Mouse (Mus musculus) hindbrain, embryonic 13.5 days (tissue): ENCODE results near the gene Prpf8. TPM values are rescaled to one million over a fixed set of nuclear protein-coding genes. Genes with fewer than 3 reads are reported as not detected.
"Not testable (repeated sequence)": the region's sequence is repeated elsewhere in the genome, so short reads cannot be mapped to it uniquely, and the experiment has no call there.

Experiments used
- ATAC-seq: fragments of 200-750 bp; cut with Nextera tagmentation; 2 replicates; pipeline ENCODE4 v1.8.0; 2017; ENCODE audit warnings: moderate TSS enrichment; ENCODE audit not compliant: low FRiP score
- H3K27ac ChIP-seq: fragments of 300-500 bp; sonication (generic); 2 replicates; pipeline ENCODE4 v1.5.1; 2015; ENCODE audit warnings: inconsistent platforms, mild to moderate bottlenecking, moderate library complexity
- H3K27me3 ChIP-seq: fragments of 300-500 bp; sonication (generic); 2 replicates; pipeline ENCODE4 v1.6.1; 2015; ENCODE audit warnings: mild to moderate bottlenecking, inconsistent platforms
- H3K36me3 ChIP-seq: fragments of 300-500 bp; sonication (generic); 2 replicates; pipeline ENCODE4 v1.6.1; 2015; ENCODE audit warnings: mild to moderate bottlenecking, inconsistent platforms
- H3K4me1 ChIP-seq: fragments of 300-500 bp; sonication (generic); replicated peaks from 2 replicates; pipeline ENCODE4 v1.6.1; 2015; ENCODE audit warnings: inconsistent platforms
- H3K4me2 ChIP-seq: fragments of 300-500 bp; sonication (generic); 2 replicates; pipeline ENCODE4 v1.6.1; 2015; ENCODE audit warnings: inconsistent platforms, mild to moderate bottlenecking, moderate library complexity
- H3K4me3 ChIP-seq: fragments of 300-500 bp; sonication (generic); 2 replicates; pipeline ENCODE4 v1.5.1; 2015; ENCODE audit warnings: mild to moderate bottlenecking, inconsistent platforms
- H3K9ac ChIP-seq: fragments of 300-500 bp; sonication (generic); 2 replicates; pipeline ENCODE4 v1.6.1; 2015; ENCODE audit warnings: mild to moderate bottlenecking, inconsistent platforms
- H3K9me3 ChIP-seq: fragments of 300-500 bp; sonication (generic); 2 replicates; pipeline ENCODE4 v1.6.1; 2016; ENCODE audit warnings: inconsistent platforms
- WGBS: fragments of 180-500 bp; shearing (Covaris S2); methylation state at CpG from one replicate; pipeline ENCODE4 v1.1.7; 2015; 5-methylcytosine and 5-hydroxymethylcytosine counted together
- polyA plus RNA-seq: library from polyadenylated mRNA; unstranded; fragments of >200 nt; fragmentation: Nextera tagmentation; extraction: Ambion mirVana; gene quantifications from 2 replicates; pipeline ENCODE4 v1.2.1, GENCODE M21; 2015

Prpf8 gene
- polyA plus RNA-seq, 1 experiment from 2014 or later, result 49.2 TPM

DNA sequence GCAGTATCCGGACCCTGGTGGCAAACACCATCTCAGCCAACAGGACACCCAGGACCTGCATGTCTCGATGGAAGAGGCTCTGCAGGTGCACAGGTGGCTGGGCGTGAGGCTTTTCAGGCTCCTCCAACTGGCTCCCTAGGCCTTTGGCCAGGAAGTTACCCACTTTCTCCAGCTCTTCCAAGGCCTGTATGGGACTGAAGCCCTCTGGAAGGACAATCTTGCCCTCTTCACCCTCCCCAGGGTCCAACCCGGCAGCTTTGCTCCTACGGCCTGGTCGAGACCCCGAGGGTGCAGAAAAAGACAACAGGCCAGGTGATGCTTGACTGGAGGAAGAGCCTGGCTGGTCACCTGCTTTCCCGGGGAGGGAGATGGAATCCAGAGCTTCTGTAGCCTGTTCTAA is 34.5 kb upstream of the Prpf8 start:
- H3K27ac ChIP-seq, result no peak overlapping the region
- no peak overlapping the region for H3K4me3 ChIP-seq
- no peak overlapping the region for H3K4me2 ChIP-seq
- H3K27me3 ChIP-seq, result no peaks in the 10 kb centered on the region
- H3K36me3 ChIP-seq, result peaks cover 47% of the 10 kb centered on the region
- peaks cover 48% of the 10 kb centered on the region for H3K4me1 ChIP-seq
- WGBS, result 91% methylated on average over 8 of the region's 8 CpGs
- H3K9me3 ChIP-seq, result no peaks in the 10 kb centered on the region
- peak overlapping the region; percentile 6; the same call in 1 of the 2 replicates for H3K9ac ChIP-seq
- ATAC-seq, result no peak

DNA sequence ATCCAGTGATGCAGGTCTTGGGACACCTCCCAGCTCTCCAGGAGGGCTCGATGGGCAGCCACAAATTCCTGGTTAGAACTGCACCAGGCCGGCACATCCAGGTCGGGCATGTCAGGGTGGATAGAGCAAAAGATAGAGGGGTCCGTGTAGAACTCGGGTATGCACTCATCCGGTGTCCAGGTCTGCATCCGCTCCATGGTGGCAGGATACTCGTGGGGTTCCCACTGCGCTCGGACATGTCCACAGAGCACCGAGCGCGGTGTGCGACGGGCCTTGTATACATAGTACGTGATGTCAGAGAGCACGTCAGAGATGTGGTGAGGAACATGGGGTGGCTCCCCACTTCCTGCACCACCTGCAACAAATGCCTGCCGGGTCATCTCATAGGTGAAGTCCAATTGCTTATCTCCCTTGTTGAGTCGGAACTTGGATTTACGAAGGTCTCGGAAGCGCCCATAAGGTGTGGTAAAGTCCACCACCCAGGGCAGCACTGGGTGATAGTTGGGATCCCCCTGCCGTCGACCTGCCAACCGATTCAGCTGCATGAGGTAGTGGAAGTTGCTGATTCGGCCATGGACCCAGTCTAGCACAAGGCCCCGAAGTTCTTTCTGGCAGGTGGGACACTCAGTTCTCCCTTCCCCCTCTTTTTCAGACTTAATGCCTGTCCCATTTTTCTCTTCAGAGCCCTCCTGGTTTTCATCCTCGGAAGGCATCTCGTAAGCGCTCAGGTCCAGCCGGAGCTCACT is 33.6 kb upstream of the Prpf8 start:
- 95% methylated on average over 31 of the region's 31 CpGs for WGBS
- peak overlapping the region; percentile 99 for H3K4me2 ChIP-seq
- peak overlapping the region; percentile 78 for H3K4me3 ChIP-seq
- H3K9ac ChIP-seq, result peak overlapping the region; percentile 87
- H3K4me1 ChIP-seq, result peaks cover 48% of the 10 kb centered on the region
- no peaks in the 10 kb centered on the region for H3K9me3 ChIP-seq
- no peak for ATAC-seq
- peaks cover 38% of the 10 kb centered on the region for H3K36me3 ChIP-seq
- no peak overlapping the region for H3K27ac ChIP-seq
- no peaks in the 10 kb centered on the region for H3K27me3 ChIP-seq

DNA sequence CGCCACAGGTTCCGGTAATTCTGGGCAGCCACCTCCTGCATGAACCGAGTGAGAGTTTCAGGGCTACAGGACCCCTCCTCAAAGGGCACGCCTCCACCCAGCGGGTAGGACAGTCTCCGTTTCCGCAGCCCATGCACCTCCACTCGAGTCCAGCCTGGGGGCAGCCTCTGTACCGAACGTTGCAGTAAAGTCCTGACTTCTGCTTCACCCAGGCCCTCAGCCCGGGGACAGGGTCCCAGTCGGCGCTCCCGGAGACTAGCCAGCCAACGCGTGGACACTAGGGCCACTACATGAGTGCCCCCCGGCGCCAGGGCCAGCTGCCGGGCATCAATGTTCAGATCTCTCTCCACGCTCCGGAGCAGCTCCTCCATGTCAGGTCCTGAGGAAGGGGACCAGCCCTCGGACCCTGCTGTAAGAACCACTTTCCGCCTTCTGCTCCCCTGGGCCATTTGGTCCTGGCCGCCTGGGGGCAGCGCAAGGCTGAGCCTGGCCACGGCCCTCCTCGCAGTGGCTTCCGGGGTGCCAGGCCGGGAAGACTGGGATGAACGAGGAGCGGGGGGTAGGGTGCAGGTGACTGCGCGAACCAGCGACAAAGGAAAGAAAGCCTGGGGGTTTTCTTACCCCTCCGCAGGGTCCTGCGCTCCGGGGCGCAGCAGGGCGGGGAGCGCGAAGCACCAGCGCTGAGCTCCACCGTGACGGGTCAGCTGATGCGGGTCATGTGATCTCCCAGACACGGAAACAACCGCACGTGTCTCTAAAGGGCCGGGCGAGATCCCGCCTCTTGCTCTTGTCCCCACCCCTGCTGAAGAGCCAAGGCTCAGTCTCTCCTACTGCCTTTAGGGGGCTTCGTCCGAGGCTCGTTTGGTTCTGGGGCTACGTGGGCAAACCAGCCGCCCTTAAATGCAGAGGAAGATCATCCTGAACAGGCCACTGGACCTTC is 32.4 kb upstream of the Prpf8 start, which contains the start of gene Wdr81:
Gene Wdr81, minus strand, starts transcription at position 727 of the 940 bp plus-strand sequence.
- 2% methylated on average over 56 of the region's 56 CpGs for WGBS
- Histone ChIP-seq H3K4me2 (peak within 1 kb of the TSS; percentile 99), H3K36me3 (peaks cover 25% of the 10 kb centered on the region), H3K4me3 (peak within 1 kb of the TSS; percentile 78), H3K9me3 (no peaks in the 10 kb centered on the region), H3K27ac (peak within 1 kb of the TSS; percentile 69), H3K4me1 (peaks cover 48% of the 10 kb centered on the region), H3K27me3 (no peaks in the 10 kb centered on the region), H3K9ac (peak within 1 kb of the TSS; percentile 87)
- peak; percentile 94 for ATAC-seq

DNA sequence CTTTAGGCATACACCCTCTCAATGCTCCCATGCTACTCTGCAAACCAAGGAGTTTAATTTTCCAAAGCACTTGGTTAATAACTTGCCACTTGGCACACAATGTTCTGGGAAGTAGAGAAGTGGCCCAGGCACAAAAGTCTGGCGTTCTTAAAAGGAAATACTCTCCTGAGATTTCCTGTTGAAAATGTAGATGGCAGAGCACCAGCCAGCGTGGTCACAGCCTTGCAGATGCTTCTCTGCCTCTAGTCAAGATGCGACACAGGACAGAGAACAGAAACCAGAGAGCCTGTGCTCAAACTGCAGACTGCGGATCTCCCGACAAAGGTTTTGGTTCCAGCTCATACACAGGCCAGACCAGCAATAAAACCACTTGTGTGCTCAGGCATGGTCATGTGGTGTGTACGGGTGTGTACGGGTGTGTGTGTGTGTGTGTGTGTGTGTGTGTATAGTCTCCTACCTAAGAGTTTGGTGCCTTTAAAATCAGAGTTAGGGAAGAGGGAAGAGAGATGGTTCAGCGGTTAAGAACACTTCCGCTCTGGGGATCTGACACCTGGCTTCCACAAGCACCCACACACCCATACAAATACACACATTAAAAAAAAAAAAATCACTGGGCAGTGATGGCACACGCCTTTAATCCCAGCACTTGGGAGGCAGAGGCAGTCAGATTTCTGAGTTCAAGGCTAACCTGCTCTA is 31.4 kb upstream of the Prpf8 start:
- Histone ChIP-seq H3K27ac (peak overlapping the region; percentile 69), H3K4me2 (peak overlapping the region; percentile 99), H3K4me3 (peak overlapping the region; percentile 78), H3K9me3 (no peaks in the 10 kb centered on the region), H3K36me3 (peaks cover 21% of the 10 kb centered on the region), H3K9ac (peak overlapping the region; percentile 87), H3K27me3 (no peaks in the 10 kb centered on the region), H3K4me1 (peaks cover 51% of the 10 kb centered on the region)
- ATAC-seq, result no peak
- 78% methylated on average over 10 of the region's 10 CpGs for WGBS

DNA sequence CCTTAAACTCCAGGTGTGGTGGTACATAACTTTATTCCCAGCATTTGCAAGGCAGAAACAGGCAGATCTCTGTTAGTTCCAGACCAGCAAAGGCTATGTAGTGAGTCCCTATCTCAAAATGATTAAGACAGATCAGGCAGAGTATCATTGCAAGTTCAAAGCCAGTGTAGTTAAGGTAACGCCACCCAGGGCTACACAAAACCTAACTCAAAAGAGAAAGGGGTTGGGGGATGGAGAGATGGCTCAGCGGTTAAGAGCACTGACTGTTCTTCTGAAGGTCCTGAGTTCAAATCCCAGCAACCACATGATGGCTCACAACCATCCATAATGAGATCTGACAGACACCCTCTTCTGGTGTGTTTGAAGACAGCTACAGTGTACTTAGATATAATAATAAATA is 30.6 kb upstream of the Prpf8 start:
- not testable (repeated sequence) for H3K27ac ChIP-seq, H3K9ac ChIP-seq, ATAC-seq, H3K4me2 ChIP-seq, H3K4me3 ChIP-seq, H3K9me3 ChIP-seq, H3K27me3 ChIP-seq
- Histone ChIP-seq H3K4me1 (peaks cover 49% of the 10 kb centered on the region), H3K36me3 (peaks cover 16% of the 10 kb centered on the region)
- WGBS, result 87% methylated on average over 2 of the region's 2 CpGs

DNA sequence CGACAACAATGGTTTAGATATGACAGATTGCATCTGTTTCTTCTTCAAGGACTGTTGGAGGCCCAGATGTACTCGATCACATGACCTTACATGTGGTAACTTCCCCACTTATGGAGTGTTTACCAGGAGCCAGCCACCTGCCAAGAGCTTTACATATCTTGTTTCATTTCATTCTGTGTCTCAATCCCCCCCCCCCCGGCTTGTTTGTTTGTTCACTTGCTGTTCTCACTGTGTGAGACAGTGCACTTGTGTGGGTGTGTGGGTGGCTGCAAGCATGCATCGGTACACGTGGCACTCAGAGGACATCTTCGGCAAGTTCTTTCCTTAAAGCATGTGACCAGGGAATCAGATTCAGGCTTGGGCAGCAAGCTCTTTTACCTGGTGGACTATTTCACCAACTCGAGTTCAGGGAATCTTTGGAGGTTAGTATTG is 30.2 kb upstream of the Prpf8 start:
- Histone ChIP-seq H3K9me3 (no peaks in the 10 kb centered on the region), H3K4me1 (peaks cover 44% of the 10 kb centered on the region)

DNA sequence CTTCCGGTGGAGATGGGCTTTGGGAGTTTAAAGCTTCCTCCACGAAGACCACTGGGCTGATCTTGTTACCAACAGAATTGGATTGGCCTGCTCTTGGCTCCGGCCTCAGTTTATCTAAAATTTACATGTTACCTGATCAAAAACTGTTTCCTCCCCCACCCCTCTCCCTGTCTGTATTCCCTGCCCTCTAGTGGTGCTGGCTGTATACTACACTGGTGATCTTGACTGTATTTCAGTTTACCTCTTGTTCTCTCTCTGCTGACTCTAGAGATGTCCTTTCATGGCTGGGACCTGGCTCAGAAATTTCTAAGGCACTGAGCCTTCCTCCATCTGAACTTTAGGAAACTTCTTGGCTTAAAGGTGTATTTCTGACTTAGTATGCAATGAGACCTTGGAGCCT is 28.4 kb upstream of the Prpf8 start:
- no peak overlapping the region for H3K4me2 ChIP-seq
- WGBS, result 20% methylated on average over 3 of the region's 3 CpGs
- H3K36me3 ChIP-seq, result no peaks in the 10 kb centered on the region
- H3K4me1 ChIP-seq, result peaks cover 47% of the 10 kb centered on the region
- H3K4me3 ChIP-seq, result no peak overlapping the region
- H3K9me3 ChIP-seq, result no peaks in the 10 kb centered on the region
- no peak overlapping the region for H3K27ac ChIP-seq
- no peak overlapping the region for H3K9ac ChIP-seq
- H3K27me3 ChIP-seq, result no peaks in the 10 kb centered on the region
- ATAC-seq, result no peak

More for the DNA sequence above, 30.2 kb upstream of the Prpf8 start:
- Histone ChIP-seq H3K27ac (no peak overlapping the region), H3K9ac (no peak overlapping the region), H3K4me2 (no peak overlapping the region), H3K4me3 (no peak overlapping the region), H3K27me3 (no peaks in the 10 kb centered on the region), H3K36me3 (peaks cover 12% of the 10 kb centered on the region)
- ATAC-seq, result no peak
- WGBS, result 84% methylated on average over 7 of the region's 7 CpGs

DNA sequence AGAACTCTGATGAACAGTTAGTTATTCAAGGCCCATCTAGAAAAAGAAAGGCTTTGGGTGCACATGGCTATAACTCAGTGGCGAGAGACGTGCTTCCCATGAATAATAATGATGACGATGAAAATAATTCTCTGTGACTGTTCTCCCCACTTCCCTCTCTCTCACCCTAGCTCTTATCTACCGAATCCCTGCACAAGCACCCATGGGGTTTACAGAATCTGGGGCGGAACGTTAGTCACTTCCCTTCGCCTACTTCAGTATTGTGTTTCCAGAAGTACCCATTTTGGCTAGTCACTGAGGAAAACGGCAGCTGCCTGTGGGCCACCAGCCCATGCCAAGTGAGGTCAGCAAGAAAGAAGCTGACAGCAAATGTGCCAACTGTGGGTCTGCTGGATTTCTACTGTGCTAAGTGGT is 28.0 kb upstream of the Prpf8 start:
- Histone ChIP-seq H3K9ac (no peak overlapping the region), H3K4me2 (no peak overlapping the region), H3K27me3 (no peaks in the 10 kb centered on the region), H3K4me1 (peaks cover 47% of the 10 kb centered on the region), H3K27ac (no peak overlapping the region), H3K4me3 (no peak overlapping the region), H3K36me3 (no peaks in the 10 kb centered on the region), H3K9me3 (no peaks in the 10 kb centered on the region)
- 81% methylated on average over 8 of the region's 8 CpGs for WGBS
- ATAC-seq, result no peak

DNA sequence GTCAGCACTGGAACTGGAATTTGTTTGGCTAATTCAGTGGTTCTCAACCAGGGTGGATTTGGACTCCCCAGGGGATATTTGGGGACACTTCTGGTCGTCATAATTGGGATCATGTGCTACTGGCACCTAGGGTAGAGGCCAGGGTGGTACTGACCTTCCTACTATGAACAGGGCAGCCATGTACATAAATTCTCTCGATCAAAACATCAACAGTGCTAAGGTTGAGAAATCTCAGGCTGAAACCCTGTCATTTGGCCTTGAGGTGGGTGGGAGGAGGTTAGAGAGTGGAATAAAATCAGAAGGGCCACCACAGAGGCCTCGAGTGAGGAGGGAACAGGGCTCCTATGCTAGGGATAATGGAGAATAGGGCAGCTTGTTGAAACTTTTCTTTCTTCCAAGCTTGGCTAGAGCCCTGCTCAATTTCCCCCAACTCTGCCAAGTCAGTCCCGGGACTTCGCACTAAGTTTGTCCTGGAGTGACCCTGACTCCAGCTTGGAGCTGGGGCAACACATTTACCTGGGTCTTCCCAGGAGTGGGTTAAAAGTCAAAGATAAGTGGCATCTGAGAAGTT is 27.4 kb upstream of the Prpf8 start:
- Histone ChIP-seq H3K4me2 (no peak overlapping the region; the same call in 1 of the 2 replicates), H3K9me3 (no peaks in the 10 kb centered on the region), H3K27me3 (no peaks in the 10 kb centered on the region), H3K27ac (no peak overlapping the region), H3K4me3 (no peak overlapping the region), H3K9ac (no peak overlapping the region), H3K4me1 (peaks cover 42% of the 10 kb centered on the region), H3K36me3 (no peaks in the 10 kb centered on the region)
- no peak for ATAC-seq
- 77% methylated on average over 5 of the region's 5 CpGs for WGBS

DNA sequence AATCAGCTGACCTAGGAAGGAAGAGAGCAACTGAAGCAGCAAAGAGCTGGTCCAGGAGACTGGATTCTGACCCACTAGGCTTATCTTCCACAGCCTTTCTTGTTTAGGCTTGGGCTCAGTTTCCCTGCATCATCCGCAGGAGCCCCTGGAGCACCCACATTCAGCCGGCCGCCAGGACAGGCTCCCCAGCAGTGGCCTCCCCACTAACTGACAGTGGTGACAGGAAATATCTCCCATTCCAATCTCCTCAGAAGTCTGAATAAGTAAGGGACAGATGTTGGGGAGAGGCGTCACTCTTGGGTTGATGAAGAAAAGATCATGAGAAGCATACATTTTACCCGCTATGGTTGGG is 26.9 kb upstream of the Prpf8 start:
- peak overlapping the region; percentile 46; the same call in 1 of the 2 replicates for H3K9ac ChIP-seq
- H3K27me3 ChIP-seq, result no peaks in the 10 kb centered on the region
- 32% methylated on average over 5 of the region's 5 CpGs for WGBS
- H3K27ac ChIP-seq, result peak overlapping the region; percentile 87
- no peak for ATAC-seq
- peaks cover 4% of the 10 kb centered on the region for H3K36me3 ChIP-seq
- peak overlapping the region; percentile 76 for H3K4me3 ChIP-seq
- no peaks in the 10 kb centered on the region for H3K9me3 ChIP-seq
- peaks cover 42% of the 10 kb centered on the region for H3K4me1 ChIP-seq
- peak overlapping the region; percentile 62 for H3K4me2 ChIP-seq

DNA sequence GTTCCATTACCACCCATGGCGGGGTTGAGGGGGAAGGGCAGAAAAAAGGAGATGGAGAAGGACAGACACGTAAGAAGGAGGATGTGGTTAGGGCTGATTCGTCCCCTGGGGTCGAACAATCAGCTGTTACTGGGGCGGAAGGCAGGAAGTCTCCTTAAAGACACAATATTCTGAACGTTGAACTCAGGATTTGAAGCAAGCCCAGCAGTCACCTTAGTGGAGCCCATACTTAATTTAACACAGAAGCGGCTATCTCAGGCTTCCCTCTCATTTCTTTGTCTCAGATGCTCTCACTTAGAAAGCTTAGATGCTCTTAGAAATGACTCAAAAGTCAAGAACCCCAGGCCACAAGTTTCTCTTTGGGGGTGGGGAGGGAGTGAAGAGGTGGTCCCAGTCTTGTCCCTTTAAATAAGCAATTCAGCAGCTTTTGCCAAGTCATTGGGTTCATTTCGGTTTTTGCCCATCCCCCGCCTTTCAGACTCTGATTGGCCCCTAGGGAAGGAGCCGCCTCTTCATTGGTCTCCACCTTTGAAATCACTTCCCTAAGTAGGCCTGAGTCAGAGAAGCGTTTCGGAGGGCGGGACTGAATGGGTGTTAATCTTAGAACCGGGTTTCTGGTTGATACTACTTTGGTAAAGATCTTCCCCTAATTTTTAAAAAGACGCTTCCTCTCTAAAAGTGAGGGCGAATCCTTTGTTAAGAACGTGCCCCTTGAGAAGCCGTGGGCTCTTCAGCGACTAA is 26.3 kb upstream of the Prpf8 start:
- WGBS, result 2% methylated on average over 19 of the region's 19 CpGs
- H3K27me3 ChIP-seq, result no peaks in the 10 kb centered on the region
- peak overlapping the region; percentile 62 for H3K4me2 ChIP-seq
- ATAC-seq, result no peak
- H3K9me3 ChIP-seq, result no peaks in the 10 kb centered on the region
- H3K27ac ChIP-seq, result peak overlapping the region; percentile 87
- peaks cover 10% of the 10 kb centered on the region for H3K36me3 ChIP-seq
- peak overlapping the region; percentile 76 for H3K4me3 ChIP-seq
- peaks cover 36% of the 10 kb centered on the region for H3K4me1 ChIP-seq
- H3K9ac ChIP-seq, result peak overlapping the region; percentile 61
